Mouse (Mus musculus): ENCODE measurements around the gene P4ha3.

The P4ha3 gene

GRCm38 (mm10) chr7:100305894-100306293 is 20.6 kb downstream of the P4ha3 start:
- no peak for DNase-seq (ENCODE audit: low read depth, low spot score)

DNA sequence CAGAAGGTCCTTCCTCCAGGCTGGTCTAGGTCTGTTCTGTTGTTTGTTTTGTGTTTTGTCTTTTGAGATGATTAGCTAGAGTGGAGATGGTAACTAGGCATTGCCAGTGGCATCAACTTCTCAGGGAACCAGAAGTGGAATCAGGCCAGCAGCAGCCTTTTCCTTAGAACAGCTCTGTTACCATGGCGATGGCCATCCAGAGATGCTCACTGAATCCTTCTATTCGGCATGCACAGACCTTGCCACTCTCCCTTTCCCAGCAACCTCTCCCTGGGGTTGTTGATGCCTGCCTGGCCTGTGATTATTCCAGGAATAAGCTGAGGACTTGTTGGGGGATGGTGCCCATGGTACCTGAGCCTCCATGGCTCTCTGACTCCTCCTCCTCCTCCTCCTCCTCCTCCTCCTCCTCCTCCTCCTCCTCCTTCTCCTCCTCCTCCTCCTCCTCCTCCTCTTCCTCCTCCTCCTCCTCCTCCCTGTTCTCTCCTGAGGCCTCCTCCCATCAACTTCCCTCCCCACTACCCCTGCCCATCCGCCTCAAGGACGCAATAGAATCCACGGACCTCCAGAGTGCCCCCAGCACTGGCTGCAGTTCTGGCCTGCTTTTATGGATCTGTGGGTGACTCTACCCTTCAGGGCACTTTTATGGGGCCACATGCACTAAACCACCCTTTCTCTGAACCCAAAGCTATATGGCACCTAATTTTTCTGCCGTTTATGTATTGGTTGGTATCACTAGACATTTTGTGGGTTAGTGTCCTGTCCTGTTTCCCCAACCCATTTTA is 22.7 kb downstream of the P4ha3 start:
- DNase-seq (ENCODE audit: low read depth, low spot score) = no peak

GRCm38 (mm10) chr7:100309216-100309615 is 23.9 kb downstream of the P4ha3 start:
- no peak for DNase-seq (ENCODE audit: low read depth, low spot score)

- no peak for DNase-seq (ENCODE audit: low read depth, low spot score)
Observed at GRCm38 (mm10) chr7:100309679-100310078, 24.4 kb downstream of the P4ha3 start.

GRCm38 (mm10) chr7:100310290-100310689 is 25.0 kb downstream of the P4ha3 start:
- DNase-seq (ENCODE audit: low read depth, low spot score) = no peak

DNA sequence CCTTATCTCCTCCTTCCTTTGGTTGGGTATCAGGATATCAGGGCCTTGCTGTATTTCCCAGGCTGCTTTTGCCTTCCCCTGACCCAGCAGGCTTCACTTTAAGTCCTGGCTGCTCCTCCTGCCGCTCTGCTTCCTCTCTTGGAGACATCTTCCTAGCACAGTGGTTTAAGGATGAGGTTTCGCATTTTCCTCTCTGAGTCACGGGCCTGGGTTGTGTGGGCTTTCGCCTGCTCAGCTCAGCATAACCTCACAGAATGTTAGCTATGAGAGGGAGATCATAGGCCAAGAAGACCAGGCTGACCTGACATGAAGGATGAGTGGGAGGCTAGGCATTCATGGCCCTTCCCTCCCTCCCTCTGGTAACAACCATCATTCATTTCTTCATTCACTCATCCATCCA is 27.4 kb downstream of the P4ha3 start:
- DNase-seq (ENCODE audit: low read depth, low spot score) = no peak

- DNase-seq (ENCODE audit: low read depth, low spot score) = no peak
Observed at GRCm38 (mm10) chr7:100316924-100317323, 31.6 kb downstream of the P4ha3 start.

DNA sequence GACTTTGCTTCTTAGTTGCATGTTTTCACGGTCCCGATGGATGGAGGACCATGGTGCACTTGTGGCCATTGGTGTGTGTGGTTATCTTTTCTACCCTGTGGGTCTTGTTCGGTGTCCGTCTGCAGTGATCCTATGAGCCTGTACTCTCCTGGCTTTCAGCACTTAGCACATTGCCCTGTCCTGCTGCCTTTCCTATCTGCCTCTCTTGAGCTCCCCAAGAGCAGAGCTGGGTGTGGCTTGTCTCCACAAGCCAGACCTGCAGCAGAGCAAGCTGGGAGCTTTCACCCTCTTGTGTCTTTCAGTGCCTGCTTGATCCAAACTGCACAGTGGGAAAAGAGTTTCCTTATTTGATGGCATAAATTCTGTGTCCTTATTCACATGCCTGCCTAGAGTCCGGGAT is 32.2 kb downstream of the P4ha3 start:
- no peak for DNase-seq (ENCODE audit: low read depth, low spot score)

GRCm38 (mm10) chr7:100323721-100324120 is 38.4 kb downstream of the P4ha3 start:
- DNase-seq (ENCODE audit: low read depth, low spot score) = no peak

DNA sequence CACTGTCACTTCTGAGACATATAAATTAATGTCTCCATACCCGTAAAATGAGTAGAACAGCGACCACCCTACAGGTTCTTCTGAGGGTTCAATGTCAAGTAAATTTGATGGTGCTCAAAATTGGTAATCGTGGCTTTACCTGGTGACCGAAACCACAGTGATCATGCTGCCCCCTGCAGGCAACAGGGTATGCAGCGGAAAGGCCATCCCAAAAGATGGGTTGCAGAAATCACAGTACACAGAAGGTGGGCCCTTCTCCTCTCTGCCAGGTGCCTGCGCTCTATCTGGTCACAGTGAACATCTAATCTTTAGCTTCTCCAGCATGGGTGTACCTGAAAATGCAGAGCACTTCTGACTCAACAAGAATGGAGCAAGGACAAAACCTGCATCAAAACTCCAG is 40.2 kb downstream of the P4ha3 start:
- DNase-seq (ENCODE audit: low read depth, low spot score) = no peak

DNA sequence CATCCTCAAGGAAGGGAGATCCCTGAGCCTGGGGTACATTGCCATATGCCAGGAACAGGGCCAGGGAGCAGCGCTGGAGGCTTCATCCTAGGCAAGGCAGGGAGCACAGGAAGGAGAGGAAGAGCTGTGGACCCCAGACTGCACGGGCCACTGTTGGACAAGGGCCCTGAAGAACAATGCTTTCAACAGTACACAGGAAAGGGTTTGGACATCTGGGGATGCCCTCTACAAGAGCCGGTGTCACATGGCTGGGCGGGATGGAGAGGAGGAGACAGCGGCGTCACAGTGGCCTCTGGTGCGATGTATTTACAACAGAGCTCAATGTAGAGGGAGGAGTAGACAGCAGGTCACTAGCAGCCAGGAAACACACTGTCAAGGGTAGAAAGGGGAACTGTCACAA is 42.2 kb downstream of the P4ha3 start:
- DNase-seq (ENCODE audit: low read depth, low spot score) = no peak

GRCm38 (mm10) chr7:100328636-100329035 is 43.3 kb downstream of the P4ha3 start:
- no peak for DNase-seq (ENCODE audit: low read depth, low spot score)

GRCm38 (mm10) chr7:100331269-100331668 is 45.9 kb downstream of the P4ha3 start:
- no peak for DNase-seq (ENCODE audit: low read depth, low spot score)

- no peak for DNase-seq (ENCODE audit: low read depth, low spot score)
Observed at GRCm38 (mm10) chr7:100335921-100336320, 50.6 kb downstream of the P4ha3 start.

DNA sequence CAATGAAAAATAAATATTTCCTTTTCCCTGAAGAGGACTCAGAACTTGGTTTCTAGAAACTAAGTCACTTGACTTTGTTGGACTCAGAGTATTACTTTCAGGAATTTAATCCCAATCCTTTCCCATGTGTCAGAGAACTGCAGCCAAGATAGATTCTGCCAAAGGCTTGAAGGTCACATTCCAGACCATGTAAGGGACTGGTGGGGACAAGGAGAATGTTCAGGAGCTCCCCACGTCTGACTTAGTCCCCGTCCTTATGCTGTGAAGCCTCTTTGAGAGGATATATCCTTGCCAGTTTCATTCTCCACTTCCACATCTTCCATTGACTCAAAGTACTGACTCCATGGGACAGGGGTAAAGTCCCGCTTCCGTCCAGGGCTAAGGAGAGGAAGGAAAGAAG is 69.7 kb downstream of the P4ha3 start:
- no peak for DNase-seq (ENCODE audit: low read depth, low spot score)

DNA sequence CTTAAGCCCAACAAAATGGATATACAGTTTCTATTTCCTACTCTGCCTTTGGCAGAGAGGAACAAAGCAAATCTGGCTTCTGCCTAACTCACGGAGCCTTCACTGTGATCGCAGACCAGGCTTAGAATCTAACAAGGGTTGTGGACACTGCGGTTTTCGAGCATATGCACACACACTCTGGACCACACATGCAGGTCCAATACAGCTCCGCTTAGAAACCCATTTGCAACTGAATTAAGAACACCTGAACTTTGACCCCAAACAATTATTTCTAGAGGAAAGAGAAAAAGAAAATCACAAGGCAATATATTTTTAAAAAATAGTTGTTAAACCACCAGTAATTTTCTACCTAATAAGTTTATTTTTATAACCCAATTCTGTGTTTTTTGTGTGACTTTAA is 71.0 kb downstream of the P4ha3 start:
- no peak for DNase-seq (ENCODE audit: low read depth, low spot score)

DNA sequence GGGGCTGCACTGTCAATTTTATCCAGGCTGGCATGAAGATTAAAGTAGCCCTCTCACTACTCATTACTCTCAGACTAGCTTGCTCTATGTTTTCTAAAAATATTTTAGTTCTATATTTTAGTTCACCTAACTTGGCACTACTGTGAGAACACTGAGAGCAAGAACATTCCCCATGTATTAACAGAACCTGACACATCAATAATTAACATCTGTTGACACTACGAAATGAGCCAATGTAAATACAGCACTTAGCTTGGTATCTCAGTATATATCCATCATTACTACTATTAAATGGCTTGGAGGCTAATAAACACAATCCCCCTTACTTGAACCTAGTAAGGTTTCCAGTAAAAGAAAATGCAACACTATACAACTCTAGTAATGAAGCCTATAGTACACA is 71.4 kb downstream of the P4ha3 start:
- DNase-seq (ENCODE audit: low read depth, low spot score) = no peak

GRCm38 (mm10) chr7:100357856-100358255 is 72.5 kb downstream of the P4ha3 start:
- no peak for DNase-seq (ENCODE audit: low read depth, low spot score)

- DNase-seq (ENCODE audit: low read depth, low spot score) = no peak
Observed at GRCm38 (mm10) chr7:100363162-100363561, 77.8 kb downstream of the P4ha3 start.

DNA sequence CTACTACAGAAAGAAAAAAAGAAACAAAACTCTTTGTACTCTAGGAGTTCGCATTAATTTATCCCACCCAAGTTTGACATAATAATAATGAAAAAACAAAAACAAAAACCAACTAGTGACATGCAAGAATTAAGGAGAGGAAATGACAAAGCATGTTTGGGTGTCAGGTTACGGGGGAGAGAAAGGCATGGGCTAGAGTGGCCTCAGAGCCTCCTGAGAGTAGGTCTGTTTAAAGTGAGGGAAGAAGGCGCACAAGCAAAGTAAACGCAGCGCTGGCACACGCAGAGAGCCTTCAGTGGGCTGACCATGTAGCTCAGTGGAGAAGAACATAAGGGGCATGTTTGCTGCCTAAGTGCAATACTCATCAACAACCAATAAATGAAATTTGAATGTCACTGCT is 79.6 kb downstream of the P4ha3 start:
- no peak for DNase-seq (ENCODE audit: low read depth, low spot score)
